8 mouse cellular contexts compared by ENCODE assay signal in the genomic region with DNA sequence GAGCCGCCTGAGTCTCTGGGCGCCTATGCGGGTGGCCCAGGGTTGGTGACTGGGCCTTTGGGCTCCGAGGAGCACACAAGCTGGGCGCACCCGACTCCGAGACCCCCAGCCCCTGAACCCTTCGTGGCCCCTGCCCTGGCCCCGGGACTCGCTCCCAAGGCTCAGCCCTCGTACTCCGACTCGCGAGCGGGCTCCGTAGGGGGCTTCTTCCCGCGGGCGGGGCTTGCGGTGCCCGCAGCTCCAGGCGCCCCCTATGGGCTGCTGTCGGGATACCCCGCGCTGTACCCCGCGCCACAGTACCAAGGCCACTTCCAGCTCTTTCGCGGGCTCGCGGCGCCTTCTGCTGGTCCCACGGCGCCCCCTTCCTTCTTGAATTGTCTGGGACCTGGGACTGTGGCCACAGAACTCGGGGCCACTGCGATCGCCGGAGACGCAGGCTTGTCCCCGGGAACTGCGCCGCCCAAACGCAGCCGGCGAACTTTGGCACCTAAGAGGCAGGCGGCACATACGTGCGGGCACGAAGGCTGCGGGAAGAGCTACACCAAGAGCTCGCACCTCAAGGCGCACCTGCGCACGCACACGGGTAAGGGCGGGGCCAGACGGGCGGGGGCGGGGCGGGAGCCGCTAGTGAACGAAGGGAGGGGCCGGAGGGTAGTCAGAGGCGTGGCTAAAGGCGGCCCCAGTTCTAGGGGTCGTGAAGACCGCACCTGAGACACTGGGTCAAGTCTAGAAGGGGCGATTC. TPM values are rescaled to one million over a fixed set of nuclear protein-coding genes. Genes with fewer than 3 reads are reported as not detected.
DNase-seq lines count a peak whose midpoint lies in the region; ATAC-seq and TF ChIP-seq lines count a peak whose summit lies in the region.

No protein-coding gene starts in this region.

- H3K27me3 ChIP-seq in heart, embryonic 10.5 days (ENCODE audit: insufficient read depth, poor library complexity, severe bottlenecking): peaks cover 34% of the 10 kb centered on the region
- peaks cover 11% of the 10 kb centered on the region for H3K27me3 ChIP-seq in kidney, embryonic 15.5 days
- no peaks in the 10 kb centered on the region; the same call in 1 of the 2 replicates for H3K27me3 ChIP-seq in limb, embryonic 15.5 days
- H3K27me3 ChIP-seq in midbrain, postnatal 0 days (ENCODE audit: insufficient read depth, low read length): no peaks in the 10 kb centered on the region; the same call in 1 of the 2 replicates

- WGBS in heart, embryonic 10.5 days: under 1% methylated on average over 68 of the region's 68 CpGs
- WGBS in kidney, embryonic 15.5 days: under 1% methylated on average over 68 of the region's 68 CpGs
- under 1% methylated on average over 67 of the region's 68 CpGs for WGBS in limb, embryonic 15.5 days
- WGBS in midbrain, postnatal 0 days: 1% methylated on average over 67 of the region's 68 CpGs

- ATAC-seq in kidney, embryonic 15.5 days (replicated peaks; ENCODE audit: low FRiP score): peak; percentile 90
- peak; percentile 82 for ATAC-seq in limb, embryonic 15.5 days (ENCODE audit: insufficient number of reproducible peaks, low FRiP score, low TSS enrichment, low read depth)
- peak; percentile 85 for ATAC-seq in midbrain, postnatal 0 days (ENCODE audit: low FRiP score)

- H3K9ac ChIP-seq in kidney, embryonic 15.5 days: peak overlapping the region; percentile 71
- H3K9ac ChIP-seq in limb, embryonic 15.5 days: peak overlapping the region; percentile 62
- H3K9ac ChIP-seq in midbrain, postnatal 0 days (replicated peaks; ENCODE audit: low read length, poor library complexity, severe bottlenecking): peak overlapping the region; percentile 40

- peak overlapping the region; percentile 67 for H3K4me3 ChIP-seq in embryonic fibroblast, embryonic 13.5 days (ENCODE audit: insufficient read depth, low read length)
- H3K4me3 ChIP-seq in heart, embryonic 10.5 days: peak overlapping the region; percentile 82
- peak overlapping the region; percentile 65 for H3K4me3 ChIP-seq in kidney, embryonic 15.5 days (replicated peaks)
- peak overlapping the region; percentile 69 for H3K4me3 ChIP-seq in limb, embryonic 15.5 days
- H3K4me3 ChIP-seq in midbrain, postnatal 0 days (ENCODE audit: low read depth, low read length): peak overlapping the region; percentile 48

- no peaks in the 10 kb centered on the region for H3K9me3 ChIP-seq in heart, embryonic 10.5 days
- no peaks in the 10 kb centered on the region for H3K9me3 ChIP-seq in kidney, embryonic 15.5 days (replicated peaks)
- H3K9me3 ChIP-seq in limb, embryonic 15.5 days: no peaks in the 10 kb centered on the region
- no peaks in the 10 kb centered on the region for H3K9me3 ChIP-seq in midbrain, postnatal 0 days (ENCODE audit: low read length)

- peak overlapping the region; percentile 96 for H3K4me2 ChIP-seq in kidney, embryonic 15.5 days
- H3K4me2 ChIP-seq in limb, embryonic 15.5 days: peak overlapping the region; percentile 96
- H3K4me2 ChIP-seq in midbrain, postnatal 0 days (ENCODE audit: low read depth, low read length, poor library complexity, severe bottlenecking): peak overlapping the region; percentile 95

- peak; percentile 96 for DNase-seq in B cell, adult 2 months
- peak; percentile 95 for DNase-seq in brain, adult 2 months (ENCODE audit: low read depth, low spot score)
- peak; percentile 95 for DNase-seq in heart, embryonic 10.5 days (ENCODE audit: low spot score)
- peak; percentile 83 for DNase-seq in midbrain, postnatal 0 days (ENCODE audit: low spot score)
- DNase-seq in spleen, postnatal 10 days (ENCODE audit: low spot score in 2 of 2): peak; percentile 95 to 97

- TF ChIP-seq POLR2A in embryonic fibroblast, embryonic 13.5 days (IDR thresholded peaks at IDR 0.05; ENCODE audit: low read depth, low read length): peak; percentile 34; the same call in 1 of the 2 replicates

- no peak overlapping the region for H3K27ac ChIP-seq in embryonic fibroblast, embryonic 13.5 days (ENCODE audit: insufficient read depth, low read length)
- H3K27ac ChIP-seq in heart, embryonic 10.5 days: peak overlapping the region; percentile 91
- H3K27ac ChIP-seq in kidney, embryonic 15.5 days: peak overlapping the region; percentile 87
- H3K27ac ChIP-seq in limb, embryonic 15.5 days: peak overlapping the region; percentile 75
- H3K27ac ChIP-seq in midbrain, postnatal 0 days (ENCODE audit: low read depth, low read length): no peak overlapping the region

- peak; percentile 70 for TF ChIP-seq CTCF in embryonic fibroblast, embryonic 13.5 days (IDR thresholded peaks at IDR 0.05; ENCODE audit: borderline replicate concordance, insufficient read depth, low read length)
- TF ChIP-seq CTCF in midbrain, postnatal 0 days (IDR thresholded peaks at IDR 0.05): peak; percentile 77

- H3K4me1 ChIP-seq in embryonic fibroblast, embryonic 13.5 days (ENCODE audit: control insufficient read depth, insufficient read depth, low read length): peaks cover 2% of the 10 kb centered on the region
- H3K4me1 ChIP-seq in heart, embryonic 10.5 days: peaks cover 11% of the 10 kb centered on the region
- H3K4me1 ChIP-seq in kidney, embryonic 15.5 days: peaks cover 18% of the 10 kb centered on the region
- H3K4me1 ChIP-seq in limb, embryonic 15.5 days: peaks cover 15% of the 10 kb centered on the region; the same call in 1 of the 2 replicates
- peaks cover 9% of the 10 kb centered on the region for H3K4me1 ChIP-seq in midbrain, postnatal 0 days (ENCODE audit: insufficient read depth, low read length)

- no peaks in the 10 kb centered on the region for H3K36me3 ChIP-seq in heart, embryonic 10.5 days
- H3K36me3 ChIP-seq in kidney, embryonic 15.5 days: no peaks in the 10 kb centered on the region
- no peaks in the 10 kb centered on the region for H3K36me3 ChIP-seq in limb, embryonic 15.5 days
- H3K36me3 ChIP-seq in midbrain, postnatal 0 days (ENCODE audit: insufficient read depth, low read length): 0 out of 2 replicates have a peak, but pooled peaks cover 4% of the 10 kb centered on the region

RNA-seq across cellular contexts. Expression of gene Klf1, which starts 1.4 kb away (rescaled TPM):
- not detected in 2 replicates for polyA plus RNA-seq in embryonic fibroblast, embryonic 13.5 days (2011; ENCODE audit: insufficient read length, low read depth, missing spikeins)
- 54.2 and 54.3 TPM in 2 replicates for polyA plus RNA-seq in heart, embryonic 10.5 days (2016; fragmentation: Nextera tagmentation; extraction: Ambion mirVana)
- polyA plus RNA-seq in kidney, embryonic 15.5 days (2015; fragmentation: Nextera tagmentation; extraction: Ambion mirVana): 3.4 and 7.2 TPM in 2 replicates
- 1.4 and 2.5 TPM in 2 replicates for polyA plus RNA-seq in limb, embryonic 15.5 days (2015; fragmentation: Nextera tagmentation; extraction: Ambion mirVana)
- 0.52 TPM in 1 of 2 replicates, not detected in the other for total RNA-seq in midbrain, postnatal 0 days (2014; rRNA removed)
- 0.36 and 0.52 TPM in 2 replicates for polyA plus RNA-seq in midbrain, postnatal 0 days (2015; fragmentation: Nextera tagmentation; extraction: Ambion mirVana)

RNA-seq across cellular contexts. Expression of gene Dnase2a, which starts 5.3 kb away (rescaled TPM):
- 17.2 and 19.7 TPM in 2 replicates for polyA plus RNA-seq in embryonic fibroblast, embryonic 13.5 days (2011; ENCODE audit: insufficient read length, low read depth, missing spikeins)
- 3.2 and 3.8 TPM in 2 replicates for polyA plus RNA-seq in heart, embryonic 10.5 days (2016; fragmentation: Nextera tagmentation; extraction: Ambion mirVana)
- polyA plus RNA-seq in kidney, embryonic 15.5 days (2015; fragmentation: Nextera tagmentation; extraction: Ambion mirVana): 8.3 and 8.6 TPM in 2 replicates
- 19.2 and 22.1 TPM in 2 replicates for polyA plus RNA-seq in limb, embryonic 15.5 days (2015; fragmentation: Nextera tagmentation; extraction: Ambion mirVana)
- total RNA-seq in midbrain, postnatal 0 days (2014; rRNA removed): 4.3 and 5.7 TPM in 2 replicates
- polyA plus RNA-seq in midbrain, postnatal 0 days (2015; fragmentation: Nextera tagmentation; extraction: Ambion mirVana): 6.7 and 8.2 TPM in 2 replicates

RNA-seq across cellular contexts. Expression of gene Gcdh, which starts 9.4 kb away (rescaled TPM):
- 18.6 and 23.5 TPM in 2 replicates for polyA plus RNA-seq in embryonic fibroblast, embryonic 13.5 days (2011; ENCODE audit: insufficient read length, low read depth, missing spikeins)
- polyA plus RNA-seq in heart, embryonic 10.5 days (2016; fragmentation: Nextera tagmentation; extraction: Ambion mirVana): 43.8 and 45.3 TPM in 2 replicates
- polyA plus RNA-seq in kidney, embryonic 15.5 days (2015; fragmentation: Nextera tagmentation; extraction: Ambion mirVana): 49.8 and 51.2 TPM in 2 replicates
- 31.1 and 34.3 TPM in 2 replicates for polyA plus RNA-seq in limb, embryonic 15.5 days (2015; fragmentation: Nextera tagmentation; extraction: Ambion mirVana)
- 22.1 and 30.5 TPM in 2 replicates for total RNA-seq in midbrain, postnatal 0 days (2014; rRNA removed)
- 33.2 and 35.3 TPM in 2 replicates for polyA plus RNA-seq in midbrain, postnatal 0 days (2015; fragmentation: Nextera tagmentation; extraction: Ambion mirVana)

RNA-seq across cellular contexts. Expression of gene Syce2, which starts 31.2 kb away (rescaled TPM):
- 8.7 and 18.9 TPM in 2 replicates for polyA plus RNA-seq in embryonic fibroblast, embryonic 13.5 days (2011; ENCODE audit: insufficient read length, low read depth, missing spikeins)
- 51.7 and 64.6 TPM in 2 replicates for polyA plus RNA-seq in heart, embryonic 10.5 days (2016; fragmentation: Nextera tagmentation; extraction: Ambion mirVana)
- 66.5 and 70.3 TPM in 2 replicates for polyA plus RNA-seq in kidney, embryonic 15.5 days (2015; fragmentation: Nextera tagmentation; extraction: Ambion mirVana)
- polyA plus RNA-seq in limb, embryonic 15.5 days (2015; fragmentation: Nextera tagmentation; extraction: Ambion mirVana): 58.0 and 70.0 TPM in 2 replicates
- total RNA-seq in midbrain, postnatal 0 days (2014; rRNA removed): 29.5 and 31.7 TPM in 2 replicates
- 56.2 and 61.4 TPM in 2 replicates for polyA plus RNA-seq in midbrain, postnatal 0 days (2015; fragmentation: Nextera tagmentation; extraction: Ambion mirVana)

RNA-seq across cellular contexts. Expression of gene Mast1, which starts 34.1 kb away (rescaled TPM):
- polyA plus RNA-seq in embryonic fibroblast, embryonic 13.5 days (2011; ENCODE audit: insufficient read length, low read depth, missing spikeins): not detected in 2 replicates
- 0.09 and 0.16 TPM in 2 replicates for polyA plus RNA-seq in heart, embryonic 10.5 days (2016; fragmentation: Nextera tagmentation; extraction: Ambion mirVana)
- 0.40 and 0.48 TPM in 2 replicates for polyA plus RNA-seq in kidney, embryonic 15.5 days (2015; fragmentation: Nextera tagmentation; extraction: Ambion mirVana)
- 0.34 and 0.35 TPM in 2 replicates for polyA plus RNA-seq in limb, embryonic 15.5 days (2015; fragmentation: Nextera tagmentation; extraction: Ambion mirVana)
- total RNA-seq in midbrain, postnatal 0 days (2014; rRNA removed): 85.9 and 92.0 TPM in 2 replicates
- polyA plus RNA-seq in midbrain, postnatal 0 days (2015; fragmentation: Nextera tagmentation; extraction: Ambion mirVana): 79.8 and 89.0 TPM in 2 replicates

Comparison
In these comparisons a context has a peak if more than half of its experiments do, and no peak if none do; other contexts are left out.
1. H3K27ac ChIP-seq: peak in heart, embryonic 10.5 days (single experiment), kidney, embryonic 15.5 days (single experiment) and limb, embryonic 15.5 days (single experiment); none in embryonic fibroblast, embryonic 13.5 days (single experiment) and midbrain, postnatal 0 days (single experiment).
2. Peak in every context shown above with its lines, with median percentiles within 50 percentile points of each other: DNase-seq, H3K4me3 ChIP-seq, ATAC-seq, H3K4me2 ChIP-seq and H3K9ac ChIP-seq.